Comparison of ENCODE assay signal across 13 mouse cellular contexts in genomic region chr9:91366999-91367811, GRCm38 (mm10). TPM values are rescaled to one million over a fixed set of nuclear protein-coding genes. Genes with fewer than 3 reads are reported as not detected.
DNase-seq lines count a peak whose midpoint lies in the region; ATAC-seq and TF ChIP-seq lines count a peak whose summit lies in the region.
"Had no signal": no experiment of that assay in that cellular context is flagged by ENCODE, and none has a peak within 500 bp of the region (broad histone marks: within the 10 kb centered on the region; RNA-seq: fewer than 3 reads in every experiment).

No protein-coding gene starts in this region.

- no peaks in the 10 kb centered on the region for H3K9me3 ChIP-seq in hindbrain, embryonic 11.5 days (ENCODE audit: control insufficient read depth, low read length)
- no peaks in the 10 kb centered on the region for H3K9me3 ChIP-seq in midbrain, postnatal 0 days (ENCODE audit: low read length)

- H3K4me1 ChIP-seq in cerebellum, adult 2 months (ENCODE audit: control insufficient read depth, insufficient read depth, low read length) = peaks cover 18% of the 10 kb centered on the region; the same call in 1 of the 2 replicates
- peaks cover 3% of the 10 kb centered on the region; the same call in 1 of the 2 replicates for H3K4me1 ChIP-seq in hindbrain, embryonic 11.5 days (replicated peaks; ENCODE audit: control insufficient read depth, insufficient read depth, low read length)
- no peaks in the 10 kb centered on the region for H3K4me1 ChIP-seq in midbrain, postnatal 0 days (ENCODE audit: insufficient read depth, low read length)

- peak overlapping the region; percentile 31 for H3K4me2 ChIP-seq in hindbrain, embryonic 11.5 days (replicated peaks; ENCODE audit: low read depth, low read length)
- peak overlapping the region; percentile 31 for H3K4me2 ChIP-seq in midbrain, postnatal 0 days (ENCODE audit: low read depth, low read length, poor library complexity, severe bottlenecking)

- H3K27ac ChIP-seq in cerebellum, adult 2 months (ENCODE audit: insufficient read depth, low read length) = peak overlapping the region; percentile 96
- H3K27ac ChIP-seq in hindbrain, embryonic 11.5 days (ENCODE audit: low read depth, low read length) = peak overlapping the region; percentile 86
- peak overlapping the region; percentile 62 for H3K27ac ChIP-seq in midbrain, postnatal 0 days (ENCODE audit: low read depth, low read length)

- intact Hi-C loops in left cerebral cortex, postnatal 14 days (cut with DNase I) = no loop called here

- H3K9ac ChIP-seq in hindbrain, embryonic 11.5 days (ENCODE audit: low read depth, low read length) = peak overlapping the region; percentile 64
- peak overlapping the region; percentile 9; the same call in 1 of the 2 replicates for H3K9ac ChIP-seq in midbrain, postnatal 0 days (replicated peaks; ENCODE audit: low read length, poor library complexity, severe bottlenecking)

- H3K36me3 ChIP-seq in hindbrain, embryonic 11.5 days (ENCODE audit: control insufficient read depth, insufficient read depth, low read length) = no peaks in the 10 kb centered on the region
- H3K36me3 ChIP-seq in midbrain, postnatal 0 days (ENCODE audit: insufficient read depth, low read length) = no peaks in the 10 kb centered on the region
- H3K36me3 ChIP-seq: G1E had no signal

- H3K4me3 ChIP-seq in cerebellum, adult 2 months (replicated peaks; ENCODE audit: insufficient read depth, low read depth, low read length) = peak overlapping the region; percentile 75
- H3K4me3 ChIP-seq in hindbrain, embryonic 11.5 days (ENCODE audit: low read depth, low read length) = peak overlapping the region; percentile 34
- peak overlapping the region; percentile 20 for H3K4me3 ChIP-seq in midbrain, postnatal 0 days (ENCODE audit: low read depth, low read length)

- no peaks in the 10 kb centered on the region for H3K27me3 ChIP-seq in cerebellum, adult 2 months (ENCODE audit: control insufficient read depth, insufficient read depth, low read length)
- peaks cover 70% of the 10 kb centered on the region for H3K27me3 ChIP-seq in hindbrain, embryonic 11.5 days (ENCODE audit: control insufficient read depth, insufficient read depth, low read length)
- peaks cover 37% of the 10 kb centered on the region for H3K27me3 ChIP-seq in midbrain, postnatal 0 days (ENCODE audit: insufficient read depth, low read length)

- WGBS in cerebellum, adult 2 months = 3% methylated on average over 30 of the region's 30 CpGs
- under 1% methylated on average over 30 of the region's 30 CpGs for WGBS in hindbrain, embryonic 11.5 days
- 5% methylated on average over 30 of the region's 30 CpGs for WGBS in midbrain, postnatal 0 days

- TF ChIP-seq CTCF in cerebellum, adult 2 months (IDR thresholded peaks at IDR 0.05; ENCODE audit: borderline replicate concordance, insufficient read depth, low read depth, low read length) = no peak
- TF ChIP-seq CTCF in midbrain, postnatal 0 days (IDR thresholded peaks at IDR 0.05) = no peak

- TF ChIP-seq POLR2A in cerebellum, adult 2 months (IDR thresholded peaks at IDR 0.05; ENCODE audit: borderline replicate concordance, insufficient read depth, low read length) = no peak

- peak; percentile 59 for DNase-seq in cerebellum, adult 2 months
- DNase-seq in cerebellum, postnatal 36 days = peak; percentile 30 to 60
- peak; percentile 60 for DNase-seq in hindbrain, embryonic 11.5 days (ENCODE audit: low spot score)
- DNase-seq in midbrain, postnatal 0 days (ENCODE audit: low spot score) = peak; percentile 36
- no peak for DNase-seq in left cerebral cortex, postnatal 14 days (ENCODE audit: low spot score in 2 of 2)
- no peak for DNase-seq in Muller cell, postnatal 12 days (ENCODE audit: inconsistent ontology term)
- no peak for DNase-seq in frontal cortex, postnatal 25 days (ENCODE audit: low spot score in 2 of 2)
- DNase-seq: adrenal gland, postnatal 36 days; kidney, adult 11 months; lung, adult 18-20 months had no signal

- no peak for ATAC-seq in hindbrain, embryonic 11.5 days (ENCODE audit: low FRiP score)
- no peak for ATAC-seq in midbrain, postnatal 0 days (ENCODE audit: low FRiP score)

RNA-seq across cellular contexts. Expression of gene Zic1, which starts 1.6 kb away (rescaled TPM):
- polyA plus RNA-seq in cerebellum, adult 2 months (2012; rRNA removed) = 1,121 and 1,289 TPM in 2 replicates
- 18.2 and 23.8 TPM in 2 replicates for polyA plus RNA-seq in hindbrain, embryonic 11.5 days (2014; fragmentation: Nextera tagmentation; extraction: Ambion mirVana)
- total RNA-seq in midbrain, postnatal 0 days (2014; rRNA removed) = 91.8 and 146 TPM in 2 replicates
- polyA plus RNA-seq in midbrain, postnatal 0 days (2015; fragmentation: Nextera tagmentation; extraction: Ambion mirVana) = 4.1 and 8.2 TPM in 2 replicates
- 10 to 100 TPM; 12.4 to 13.8 TPM for total RNA-seq in left cerebral cortex, postnatal 14 days (2021)
- total RNA-seq: adrenal gland, postnatal 36 days; granulocyte monocyte progenitor cell, adult 5-6 weeks; neutrophil, adult 5-6 weeks had no signal
- polyA plus RNA-seq: G1E had no signal

RNA-seq across cellular contexts. Expression of gene Zic4, which starts 5.0 kb away (rescaled TPM):
- polyA plus RNA-seq in cerebellum, adult 2 months (2012; rRNA removed) = 37.4 and 45.3 TPM in 2 replicates
- 32.8 and 36.5 TPM in 2 replicates for polyA plus RNA-seq in hindbrain, embryonic 11.5 days (2014; fragmentation: Nextera tagmentation; extraction: Ambion mirVana)
- total RNA-seq in midbrain, postnatal 0 days (2014; rRNA removed) = 54.7 and 73.4 TPM in 2 replicates
- 22.2 and 33.5 TPM in 2 replicates for polyA plus RNA-seq in midbrain, postnatal 0 days (2015; fragmentation: Nextera tagmentation; extraction: Ambion mirVana)
- 1 to 10 TPM; 4.1 to 5.2 TPM for total RNA-seq in left cerebral cortex, postnatal 14 days (2021)
- total RNA-seq: adrenal gland, postnatal 36 days; granulocyte monocyte progenitor cell, adult 5-6 weeks; neutrophil, adult 5-6 weeks had no signal
- polyA plus RNA-seq: G1E had no signal

Comparison
In these comparisons a context has a peak if more than half of its experiments do, and no peak if none do; other contexts are left out.
1. DNase-seq: peak in cerebellum, adult 2 months (2 of 2), cerebellum, postnatal 36 days (2 of 2), hindbrain, embryonic 11.5 days (single experiment) and midbrain, postnatal 0 days (single experiment); none in left cerebral cortex, postnatal 14 days (0 of 2), Muller cell, postnatal 12 days (single experiment) and frontal cortex, postnatal 25 days (0 of 2).
2. H3K4me3 ChIP-seq: peak in every context shown above with its lines; median percentile 75 in cerebellum, adult 2 months; 34 in hindbrain, embryonic 11.5 days; 20 in midbrain, postnatal 0 days.
3. RNA of gene Zic1, which starts 1.6 kb away (polyA plus RNA-seq): 1,121 to 1,289 TPM in cerebellum, adult 2 months; 18.2 to 23.8 TPM in hindbrain, embryonic 11.5 days and 4.1 to 8.2 TPM in midbrain, postnatal 0 days; every median in the first group is over 10 times any median in the second.
4. Peak in every context shown above with its lines, with median percentiles within 50 percentile points of each other: H3K27ac ChIP-seq.